Mouse (Mus musculus) midbrain, embryonic 10.5 days (tissue): ENCODE results near the gene Mrpl52. TPM values are rescaled to one million over a fixed set of nuclear protein-coding genes. Genes with fewer than 3 reads are reported as not detected.

Experiments
- DNase-seq: peaks from one replicate; pipeline ENCODE4 v3.0.0-alpha.2; 2017; ENCODE audit warnings: low spot score
- H3K27ac ChIP-seq: fragments of 300-500 bp; sonication (generic); replicated peaks from 2 replicates; pipeline ENCODE4 v1.5.1; 2016; ENCODE audit warnings: mild to moderate bottlenecking
- H3K27me3 ChIP-seq: fragments of 300-500 bp; sonication (generic); 2 replicates; pipeline ENCODE4 v1.6.1; 2016; ENCODE audit warnings: low read depth, mild to moderate bottlenecking; ENCODE audit not compliant: poor library complexity, severe bottlenecking
- H3K36me3 ChIP-seq: fragments of 300-500 bp; sonication (generic); 2 replicates; pipeline ENCODE4 v1.6.1; 2016; ENCODE audit warnings: mild to moderate bottlenecking, moderate library complexity
- H3K4me1 ChIP-seq: fragments of 300-500 bp; sonication (generic); 2 replicates; pipeline ENCODE4 v1.6.1; 2016
- H3K4me3 ChIP-seq: fragments of 300-500 bp; sonication (generic); 2 replicates; pipeline ENCODE4 v1.5.1; 2016; ENCODE audit warnings: mild to moderate bottlenecking, moderate library complexity
- H3K9me3 ChIP-seq: fragments of 300-500 bp; sonication (generic); replicated peaks from 2 replicates; pipeline ENCODE4 v1.6.1; 2016; ENCODE audit warnings: mild to moderate bottlenecking
- WGBS: fragments of 180-500 bp; shearing (Covaris S2); methylation state at CpG from one replicate; pipeline ENCODE4 v1.1.7; 2016; 5-methylcytosine and 5-hydroxymethylcytosine counted together
- polyA plus RNA-seq: library from polyadenylated mRNA; unstranded; fragments of >200 nt; fragmentation: Nextera tagmentation; extraction: Ambion mirVana; gene quantifications from 2 replicates; pipeline ENCODE4 v1.2.1, GENCODE M21; 2016

Mrpl52 gene
- polyA plus RNA-seq, 1 experiment from 2014 or later = 211 TPM

DNA sequence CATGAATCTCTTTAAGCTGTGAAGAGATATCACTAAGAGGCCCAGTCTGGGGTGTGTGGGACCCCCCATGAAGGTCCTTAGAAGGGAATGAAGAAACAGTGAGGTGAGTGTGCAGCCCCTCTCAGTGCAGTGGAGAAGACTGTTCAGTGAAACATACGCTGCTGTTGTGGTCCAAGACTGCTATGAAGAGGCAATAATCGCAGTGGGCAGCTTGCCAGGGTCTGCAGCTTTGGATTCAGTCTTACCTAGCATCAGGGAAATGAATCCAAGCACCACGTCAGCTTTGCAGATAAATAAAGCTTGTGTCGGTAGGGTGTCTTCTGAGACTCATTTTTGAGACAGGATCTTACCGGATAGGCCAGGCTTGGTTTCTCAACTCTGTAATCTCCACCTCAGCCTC, 46.0 kb downstream of the Mrpl52 start:
- 85% methylated on average over 5 of the region's 5 CpGs for WGBS

DNA sequence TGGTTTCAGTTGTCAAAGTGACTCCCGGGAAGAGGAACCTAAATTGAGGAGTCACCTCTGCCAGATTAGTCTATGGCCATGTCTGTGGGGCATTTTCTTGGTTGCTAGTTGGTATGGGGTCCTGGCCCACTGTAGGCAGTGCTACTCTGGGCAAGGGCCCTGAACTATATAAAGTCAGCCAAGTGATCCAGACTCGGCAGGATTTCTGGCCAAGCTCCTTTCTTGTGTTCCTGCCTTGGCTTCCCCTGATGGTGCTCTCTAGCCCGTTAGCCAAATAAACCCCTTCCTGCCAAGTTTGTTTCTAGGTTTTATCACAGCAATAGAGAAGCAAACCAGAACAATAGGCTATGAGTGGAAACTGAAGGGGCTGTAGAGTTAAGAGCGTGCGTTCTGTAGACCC, 48.0 kb downstream of the Mrpl52 start:
- no peak overlapping the region for H3K27ac ChIP-seq
- 89% methylated on average over 5 of the region's 5 CpGs for WGBS
- H3K4me3 ChIP-seq = no peak overlapping the region
- peaks cover 10% of the 10 kb centered on the region for H3K36me3 ChIP-seq
- H3K27me3 ChIP-seq = peaks cover 43% of the 10 kb centered on the region
- H3K4me1 ChIP-seq = peaks cover 48% of the 10 kb centered on the region
- no peaks in the 10 kb centered on the region for H3K9me3 ChIP-seq
- DNase-seq = no peak

More for the DNA sequence above, 46.0 kb downstream of the Mrpl52 start:
- DNase-seq = no peak
- Histone ChIP-seq H3K4me3 (no peak overlapping the region), H3K27ac (no peak overlapping the region), H3K36me3 (peaks cover 31% of the 10 kb centered on the region), H3K27me3 (peaks cover 22% of the 10 kb centered on the region), H3K4me1 (peaks cover 29% of the 10 kb centered on the region), H3K9me3 (no peaks in the 10 kb centered on the region)

DNA sequence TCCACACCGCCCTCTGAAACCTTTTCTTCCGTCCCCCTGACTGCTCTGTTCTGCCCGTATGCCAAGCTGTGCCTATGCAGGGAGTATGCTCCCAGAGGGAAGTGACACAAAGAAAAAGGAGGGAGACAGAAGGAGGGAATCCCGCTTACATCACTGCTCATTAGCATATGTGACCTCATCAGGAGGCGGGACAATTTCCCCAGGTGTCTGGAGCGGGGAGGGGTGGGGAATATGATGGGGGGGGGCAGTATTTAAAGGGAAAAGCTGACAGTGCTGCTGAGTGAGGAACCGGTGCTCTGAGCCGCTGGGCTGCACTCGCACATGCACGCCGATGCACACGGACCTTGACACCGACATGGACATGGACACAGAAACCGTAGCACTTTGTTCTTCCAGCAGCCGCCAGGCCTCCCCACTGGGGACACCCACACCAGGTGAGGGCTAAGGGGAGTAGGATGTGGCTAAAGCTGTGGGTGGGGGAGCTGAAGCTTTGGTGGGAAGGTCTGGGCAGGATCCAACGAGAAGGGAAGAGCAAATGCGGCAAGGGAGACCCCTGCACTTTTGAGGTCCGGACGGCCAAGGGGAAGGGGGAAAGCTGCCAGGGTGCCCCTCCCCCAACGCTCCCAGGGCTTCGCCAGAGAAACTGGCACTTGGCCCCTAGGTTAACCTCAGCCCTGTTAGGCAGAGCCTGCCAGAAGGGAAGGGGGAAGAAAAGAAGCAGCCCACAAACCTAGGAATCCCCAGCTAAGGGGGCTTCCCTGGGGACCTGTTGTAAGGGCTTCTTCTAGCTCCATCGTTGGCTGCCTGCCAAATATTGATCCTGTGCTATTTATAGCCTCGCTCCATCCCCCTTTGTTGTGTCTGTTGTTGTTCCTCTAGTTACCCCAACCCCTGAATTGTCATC, 49.5 kb downstream of the Mrpl52 start, which contains the start of gene Rem2:
Gene Rem2 (plus strand): TSS at position 160 of the 904 bp plus-strand sequence.
- no peaks in the 10 kb centered on the region for H3K9me3 ChIP-seq
- H3K36me3 ChIP-seq = no peaks in the 10 kb centered on the region
- WGBS = 2% methylated on average over 23 of the region's 23 CpGs
- H3K27me3 ChIP-seq = peaks cover 58% of the 10 kb centered on the region
- H3K4me1 ChIP-seq = peaks cover 63% of the 10 kb centered on the region
- peak within 1 kb of the TSS; percentile 71 for H3K4me3 ChIP-seq
- peak; percentile 78 for DNase-seq
- peak within 1 kb of the TSS; percentile 91 for H3K27ac ChIP-seq

DNA sequence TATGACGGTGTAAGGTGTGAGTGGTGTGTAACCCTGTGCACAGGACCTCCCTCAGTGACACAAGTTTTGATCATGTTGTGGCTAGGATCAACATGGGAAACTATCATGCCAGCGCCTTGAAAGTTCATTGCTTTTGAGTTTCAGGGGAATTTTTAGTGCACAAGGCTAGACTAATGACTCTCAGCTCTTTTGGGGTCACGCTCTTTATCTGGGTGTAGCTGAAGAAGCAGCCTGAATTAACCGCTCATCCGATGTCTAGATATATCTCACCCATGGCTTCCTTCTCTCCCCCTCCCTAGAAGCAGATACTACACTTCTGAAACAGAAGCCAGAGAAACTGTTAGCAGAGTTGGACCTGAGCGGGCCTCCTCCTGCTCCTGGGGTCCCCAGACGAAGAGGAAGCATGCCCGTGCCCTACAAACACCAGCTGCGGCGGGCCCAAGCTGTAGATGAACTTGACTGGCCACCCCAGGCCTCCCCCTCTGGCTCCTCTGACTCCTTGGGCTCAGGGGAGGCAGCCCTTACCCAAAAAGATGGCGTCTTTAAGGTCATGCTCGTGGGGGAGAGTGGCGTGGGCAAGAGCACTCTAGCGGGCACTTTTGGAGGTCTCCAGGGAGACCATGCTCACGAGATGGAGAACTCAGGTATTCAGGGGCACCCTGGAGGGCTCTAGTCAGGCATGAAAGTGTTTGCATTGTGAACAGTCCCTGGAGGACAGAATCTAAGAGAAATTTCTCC, 50.6 kb downstream of the Mrpl52 start:
- no peak for DNase-seq
- Histone ChIP-seq H3K27me3 (peaks cover 60% of the 10 kb centered on the region), H3K4me1 (peaks cover 65% of the 10 kb centered on the region), H3K27ac (peak overlapping the region; percentile 91), H3K36me3 (no peaks in the 10 kb centered on the region), H3K9me3 (no peaks in the 10 kb centered on the region), H3K4me3 (peak overlapping the region; percentile 71)
- 64% methylated on average over 15 of the region's 15 CpGs for WGBS

Other genes starting within 250 kb of the Mrpl52 start
- gene Dad1, start 172.8 kb upstream of the Mrpl52 start, polyA plus RNA-seq = 242 and 244 TPM in 2 replicates
- gene Abhd4, start 172.7 kb upstream of the Mrpl52 start, polyA plus RNA-seq = 36.7 and 41.5 TPM in 2 replicates
- gene Olfr49, start 142.0 kb upstream of the Mrpl52 start, polyA plus RNA-seq = not detected in 2 replicates
- gene Oxa1l, start 66.1 kb upstream of the Mrpl52 start, polyA plus RNA-seq = 48.0 and 54.1 TPM in 2 replicates
- 4.5 and 5.9 TPM in 2 replicates for gene Slc7a7, start 9.1 kb upstream of the Mrpl52 start, polyA plus RNA-seq
- 56.0 and 70.5 TPM in 2 replicates for gene Mmp14, start 4.7 kb downstream of the Mrpl52 start, polyA plus RNA-seq
- 25.1 and 26.0 TPM in 2 replicates for gene Lrp10, start 37.2 kb downstream of the Mrpl52 start, polyA plus RNA-seq
- 18.6 and 29.8 TPM in 2 replicates for gene Rem2, start 49.2 kb downstream of the Mrpl52 start, polyA plus RNA-seq
- 148 and 155 TPM in 2 replicates for gene Prmt5, start 90.6 kb downstream of the Mrpl52 start, polyA plus RNA-seq
- gene Haus4, start 127.7 kb downstream of the Mrpl52 start, polyA plus RNA-seq = 48.0 and 53.8 TPM in 2 replicates
- gene Ajuba, start 150.6 kb downstream of the Mrpl52 start, polyA plus RNA-seq = 66.6 and 88.8 TPM in 2 replicates
- 10.7 and 11.0 TPM in 2 replicates for gene 4931414P19Rik, start 179.1 kb downstream of the Mrpl52 start, polyA plus RNA-seq
- 470 and 478 TPM in 2 replicates for gene Psmb5, start 191.1 kb downstream of the Mrpl52 start, polyA plus RNA-seq
- 0.06 and 0.12 TPM in 2 replicates for gene Psmb11, start 194.5 kb downstream of the Mrpl52 start, polyA plus RNA-seq
- gene Gm17606, start 214.0 kb downstream of the Mrpl52 start, polyA plus RNA-seq = not detected in 2 replicates
- 4.1 and 4.6 TPM in 2 replicates for gene Cdh24, start 214.5 kb downstream of the Mrpl52 start, polyA plus RNA-seq